Mouse (Mus musculus) lung, postnatal 0 days (tissue): ENCODE measurements around the gene Colq. TPM values are rescaled to one million over a fixed set of nuclear protein-coding genes. Genes with fewer than 3 reads are reported as not detected.
A peak's percentile ranks its signal among the peaks of the same experiment; 100 is the strongest.

Source experiments
- ATAC-seq: fragments of 200-750 bp; cut with Nextera tagmentation; 2 replicates; pipeline ENCODE4 v1.8.0; 2017; ENCODE audit warnings: moderate library complexity
- DNase-seq: peaks from one replicate; pipeline ENCODE4 v3.0.0-alpha.2; 2016; ENCODE audit warnings: low spot score
- H3K27ac ChIP-seq: fragments of 300-500 bp; sonication (generic); 2 replicates; pipeline ENCODE4 v1.5.1; 2014; ENCODE audit warnings: antibody characterized with exemption, mild to moderate bottlenecking, low read length, mixed read lengths
- H3K27me3 ChIP-seq: fragments of 300-500 bp; sonication (generic); replicated peaks from 2 replicates; pipeline ENCODE4 v1.6.1; 2014; ENCODE audit warnings: low read length, mixed read lengths; ENCODE audit not compliant: insufficient read depth
- H3K36me3 ChIP-seq: fragments of 300-500 bp; sonication (generic); 2 replicates; pipeline ENCODE4 v1.6.1; 2014; ENCODE audit warnings: low read length, mixed read lengths; ENCODE audit not compliant: insufficient read depth
- H3K4me1 ChIP-seq: fragments of 300-500 bp; sonication (generic); 2 replicates; pipeline ENCODE4 v1.6.1; 2014; ENCODE audit warnings: antibody characterized with exemption, low read depth, low read length, mixed read lengths; ENCODE audit not compliant: insufficient read depth
- H3K4me2 ChIP-seq: fragments of 300-500 bp; sonication (generic); replicated peaks from 2 replicates; pipeline ENCODE4 v1.6.1; 2014; ENCODE audit warnings: low read depth, mild to moderate bottlenecking, low read length, moderate library complexity, mixed read lengths
- H3K4me3 ChIP-seq: fragments of 300-500 bp; sonication (generic); 2 replicates; pipeline ENCODE4 v1.5.1; 2014; ENCODE audit warnings: low read depth, low read length
- H3K9ac ChIP-seq: fragments of 300-500 bp; sonication (generic); replicated peaks from 2 replicates; pipeline ENCODE4 v1.6.1; 2014; ENCODE audit warnings: low read depth, mild to moderate bottlenecking
- H3K9me3 ChIP-seq: fragments of 300-500 bp; sonication (generic); 2 replicates; pipeline ENCODE4 v1.6.1; 2016; ENCODE audit warnings: low read length, mixed read lengths
- CTCF ChIP-seq: IDR thresholded peaks from 2 replicates; pipeline ENCODE4 v1.5.1; 2016; ENCODE audit warnings: antibody characterized with exemption, mild to moderate bottlenecking
- EP300 ChIP-seq: IDR thresholded peaks from 2 replicates; pipeline ENCODE4 v1.6.1; 2016; ENCODE audit warnings: antibody characterized with exemption, mild to moderate bottlenecking, control low read depth
- WGBS: fragments of 180-500 bp; shearing (Covaris S2); extraction: QIAGEN DNeasy Blood & Tissue Kit; methylation state at CpG from one replicate; pipeline ENCODE4 v1.1.7; 2014; 5-methylcytosine and 5-hydroxymethylcytosine counted together
- polyA plus RNA-seq: library from polyadenylated mRNA; unstranded; fragments of >200 nt; fragmentation: Nextera tagmentation; extraction: Ambion mirVana; gene quantifications from 2 replicates; pipeline ENCODE4 v1.2.1, GENCODE M21; 2015

The Colq gene
- polyA plus RNA-seq, 1 experiment from 2014 or later, result 1.1 TPM

- ATAC-seq (peak; percentile 62), DNase-seq (peak; percentile 80)
- WGBS, result 14% methylated on average over 3 of the region's 3 CpGs
- Histone ChIP-seq H3K9me3 (no peaks in the 10 kb centered on the region), H3K36me3 (no peaks in the 10 kb centered on the region), H3K4me3 (no peak overlapping the region), H3K4me1 (no peaks in the 10 kb centered on the region; the same call in 1 of the 2 replicates), H3K4me2 (no peak overlapping the region), H3K27ac (no peak overlapping the region), H3K9ac (no peak overlapping the region), H3K27me3 (no peaks in the 10 kb centered on the region)
- TF ChIP-seq EP300 (no peak), CTCF (peak; percentile 77)
These were observed 72.0 kb downstream of the Colq start for GRCm38 (mm10) chr14:31519165-31519564.

- Histone ChIP-seq H3K9ac (no peak overlapping the region), H3K9me3 (no peaks in the 10 kb centered on the region), H3K27me3 (no peaks in the 10 kb centered on the region), H3K4me3 (no peak overlapping the region), H3K4me2 (no peak overlapping the region), H3K4me1 (no peaks in the 10 kb centered on the region; the same call in 1 of the 2 replicates), H3K36me3 (no peaks in the 10 kb centered on the region), H3K27ac (no peak overlapping the region)
- 93% methylated on average over 2 of the region's 2 CpGs for WGBS
- DNase-seq (no peak), ATAC-seq (no peak)
- no peak for TF ChIP-seq CTCF
- TF ChIP-seq EP300, result no peak
These were observed 75.2 kb downstream of the Colq start for GRCm38 (mm10) chr14:31515895-31516294.

DNA sequence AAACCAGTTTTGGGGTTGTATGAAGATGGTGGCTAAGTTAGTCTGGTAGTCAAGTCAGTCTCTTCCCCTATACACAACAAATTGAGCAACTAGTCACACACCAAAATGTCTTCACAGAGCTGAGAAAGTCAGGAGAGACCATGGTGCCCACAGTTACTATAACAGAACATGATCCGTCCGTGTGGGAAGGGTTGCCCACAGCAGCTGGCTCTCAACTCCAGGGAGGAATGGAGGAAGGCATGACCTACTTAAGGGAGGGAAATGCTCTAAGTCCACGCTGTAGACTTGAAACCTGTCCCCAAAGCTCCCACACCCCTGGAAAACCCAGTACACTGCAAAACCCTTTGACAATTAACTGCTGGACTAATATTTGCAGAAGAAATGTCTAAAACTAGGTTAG, 80.8 kb downstream of the Colq start:
- no peak for TF ChIP-seq CTCF
- TF ChIP-seq EP300, result no peak
- WGBS, result 78% methylated on average over 3 of the region's 3 CpGs

DNA sequence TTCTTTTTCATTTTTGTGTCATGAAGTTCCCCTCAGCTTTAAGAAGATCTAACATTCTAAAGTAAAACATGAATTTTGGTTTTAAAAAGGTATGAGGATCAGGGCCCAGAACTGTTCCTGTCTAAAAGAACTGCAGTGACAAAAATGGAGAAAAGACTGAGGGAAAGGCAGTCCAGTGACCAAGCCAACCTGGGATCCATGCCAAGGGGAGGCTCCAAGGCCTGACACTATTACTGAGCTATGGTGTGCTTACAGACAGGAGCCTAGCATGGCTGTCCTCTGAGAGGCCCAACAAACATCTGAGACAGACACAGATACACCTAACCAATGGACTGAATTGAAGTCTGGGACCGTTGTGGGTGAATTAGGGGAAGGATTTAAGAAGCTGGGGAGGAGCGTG, 81.2 kb downstream of the Colq start:
- Histone ChIP-seq H3K9me3 (no peaks in the 10 kb centered on the region), H3K4me3 (no peak overlapping the region), H3K4me1 (no peaks in the 10 kb centered on the region), H3K4me2 (no peak overlapping the region), H3K27me3 (no peaks in the 10 kb centered on the region), H3K27ac (no peak overlapping the region), H3K36me3 (peaks cover 39% of the 10 kb centered on the region), H3K9ac (no peak overlapping the region)
- DNase-seq (peak; percentile 41), ATAC-seq (no peak)
- TF ChIP-seq CTCF (no peak), EP300 (no peak)
- 97% methylated on average over 2 of the region's 2 CpGs for WGBS

More for the DNA sequence above, 80.8 kb downstream of the Colq start:
- no peak overlapping the region for H3K4me2 ChIP-seq
- no peaks in the 10 kb centered on the region for H3K9me3 ChIP-seq
- H3K27me3 ChIP-seq, result no peaks in the 10 kb centered on the region
- ATAC-seq, result no peak
- no peaks in the 10 kb centered on the region for H3K4me1 ChIP-seq
- no peak overlapping the region for H3K9ac ChIP-seq
- peaks cover 35% of the 10 kb centered on the region for H3K36me3 ChIP-seq
- DNase-seq, result no peak
- H3K4me3 ChIP-seq, result no peak overlapping the region
- no peak overlapping the region for H3K27ac ChIP-seq

DNA sequence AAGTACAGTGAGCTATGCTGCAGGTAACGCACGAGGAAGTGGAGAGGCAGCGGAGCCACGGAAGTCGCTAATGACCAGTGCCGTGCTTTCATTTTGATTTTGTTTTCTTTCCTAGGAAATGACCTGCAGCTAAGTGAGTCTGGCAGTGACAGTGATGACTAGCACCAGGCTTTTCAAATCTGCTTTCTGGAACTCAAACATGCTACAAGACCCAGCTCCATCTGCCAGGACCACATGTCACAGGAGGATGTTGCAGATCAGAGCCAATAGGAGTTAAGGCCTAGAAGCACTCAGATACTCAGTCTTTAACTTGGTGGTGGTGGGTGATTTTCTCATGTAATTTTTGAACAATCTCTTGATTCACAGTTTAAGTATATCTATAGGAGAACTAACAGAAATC, 84.7 kb downstream of the Colq start:
- Histone ChIP-seq H3K27me3 (no peaks in the 10 kb centered on the region), H3K27ac (no peak overlapping the region), H3K4me2 (no peak overlapping the region), H3K36me3 (peaks cover 50% of the 10 kb centered on the region), H3K4me1 (no peaks in the 10 kb centered on the region), H3K9me3 (no peaks in the 10 kb centered on the region), H3K4me3 (no peak overlapping the region), H3K9ac (no peak overlapping the region)
- TF ChIP-seq EP300 (no peak), CTCF (no peak)
- WGBS, result 87% methylated on average over 6 of the region's 6 CpGs
- ATAC-seq, result no peak
- DNase-seq, result no peak

DNA sequence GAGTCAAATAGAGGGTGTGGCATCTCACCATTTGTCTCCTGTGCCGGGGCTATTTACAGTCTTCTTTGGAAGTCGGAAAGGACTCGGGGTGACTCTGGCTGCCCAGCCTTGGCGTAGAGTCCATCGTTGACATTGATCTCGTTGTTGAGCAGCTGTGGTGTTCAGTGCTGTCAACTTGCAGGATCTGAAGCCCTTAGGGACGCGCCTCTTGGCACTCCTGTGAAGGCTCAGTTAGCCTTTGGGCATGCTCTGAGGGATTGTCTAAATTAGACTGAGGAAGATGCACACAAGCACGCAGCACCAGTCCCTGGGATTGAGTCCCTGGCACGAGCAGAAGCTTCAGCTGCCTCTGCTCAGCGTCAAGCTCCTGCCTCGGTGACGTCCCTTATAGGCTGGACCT, 87.7 kb downstream of the Colq start:
- Histone ChIP-seq H3K4me2 (no peak overlapping the region), H3K4me3 (no peak overlapping the region), H3K27ac (no peak overlapping the region), H3K9ac (no peak overlapping the region), H3K27me3 (no peaks in the 10 kb centered on the region), H3K9me3 (no peaks in the 10 kb centered on the region), H3K4me1 (no peaks in the 10 kb centered on the region), H3K36me3 (peaks cover 53% of the 10 kb centered on the region)
- 90% methylated on average over 13 of the region's 13 CpGs for WGBS
- no peak for ATAC-seq
- TF ChIP-seq CTCF (no peak), EP300 (no peak)
- no peak for DNase-seq

GRCm38 (mm10) chr14:31499526-31499925, 91.6 kb downstream of the Colq start:
- ATAC-seq (no peak), DNase-seq (no peak)
- WGBS, result 86% methylated on average over 1 of the region's 1 CpGs
- Histone ChIP-seq H3K4me3 (no peak overlapping the region), H3K36me3 (peaks cover 19% of the 10 kb centered on the region), H3K4me1 (peaks cover 11% of the 10 kb centered on the region; the same call in 1 of the 2 replicates), H3K9me3 (no peaks in the 10 kb centered on the region), H3K4me2 (no peak overlapping the region), H3K27ac (no peak overlapping the region), H3K27me3 (no peaks in the 10 kb centered on the region), H3K9ac (no peak overlapping the region)
- TF ChIP-seq CTCF, result no peak
- TF ChIP-seq EP300, result no peak
